Mouse (Mus musculus) intestine, embryonic 14.5 days (tissue): ENCODE results near the gene Pomt1. TPM values are rescaled to one million over a fixed set of nuclear protein-coding genes. Genes with fewer than 3 reads are reported as not detected.

ENCODE experiments used
- ATAC-seq: fragments of 200-750 bp; cut with Nextera tagmentation; replicated peaks from 2 replicates; pipeline ENCODE4 v1.8.0; 2017; ENCODE audit warnings: low read depth, moderate number of reproducible peaks, moderate TSS enrichment, moderate library complexity; ENCODE audit not compliant: low FRiP score, low TSS enrichment
- DNase-seq: peaks from one replicate; pipeline ENCODE4 v3.0.0-alpha.2; 2018; ENCODE audit warnings: low spot score
- H3K27ac ChIP-seq: fragments of 300-500 bp; sonication (generic); 2 replicates; pipeline ENCODE4 v1.5.1; 2014; ENCODE audit warnings: low read depth, mild to moderate bottlenecking, control low read depth
- H3K27me3 ChIP-seq: fragments of 300-500 bp; sonication (generic); replicated peaks from 2 replicates; pipeline ENCODE4 v1.6.1; 2014; ENCODE audit warnings: low read length, control low read depth; ENCODE audit not compliant: control insufficient read depth, insufficient read depth
- H3K36me3 ChIP-seq: fragments of 300-500 bp; sonication (generic); 2 replicates; pipeline ENCODE4 v1.6.1; 2014; ENCODE audit warnings: low read length, control low read depth; ENCODE audit not compliant: control insufficient read depth, insufficient read depth
- H3K4me1 ChIP-seq: fragments of 300-500 bp; sonication (generic); replicated peaks from 2 replicates; pipeline ENCODE4 v1.6.1; 2014; ENCODE audit warnings: low read length, control low read depth, mixed read lengths; ENCODE audit not compliant: control insufficient read depth, insufficient read depth
- H3K4me2 ChIP-seq: fragments of 300-500 bp; sonication (generic); 2 replicates; pipeline ENCODE4 v1.6.1; 2014; ENCODE audit warnings: low read length
- H3K4me3 ChIP-seq: fragments of 300-500 bp; sonication (generic); 2 replicates; pipeline ENCODE4 v1.5.1; 2014; ENCODE audit warnings: low read depth, low read length, control low read depth, mixed read lengths
- H3K9ac ChIP-seq: fragments of 300-500 bp; sonication (generic); 2 replicates; pipeline ENCODE4 v1.6.1; 2014; ENCODE audit warnings: mild to moderate bottlenecking, low read length
- H3K9me3 ChIP-seq: fragments of 300-500 bp; sonication (generic); 2 replicates; pipeline ENCODE4 v1.6.1; 2016; ENCODE audit warnings: low read length, control low read depth; ENCODE audit not compliant: control insufficient read depth
- WGBS: fragments of 180-500 bp; shearing (Covaris S2); extraction: QIAGEN DNeasy Blood & Tissue Kit; methylation state at CpG from one replicate; pipeline ENCODE4 v1.1.7; 2014; 5-methylcytosine and 5-hydroxymethylcytosine counted together
- polyA plus RNA-seq: library from polyadenylated mRNA; unstranded; fragments of >200 nt; fragmentation: Nextera tagmentation; extraction: Ambion mirVana; gene quantifications from 2 replicates; pipeline ENCODE4 v1.2.1, GENCODE M21; 2014

Gene Pomt1
- polyA plus RNA-seq, 1 experiment from 2014 or later: 26.9 TPM

DNA sequence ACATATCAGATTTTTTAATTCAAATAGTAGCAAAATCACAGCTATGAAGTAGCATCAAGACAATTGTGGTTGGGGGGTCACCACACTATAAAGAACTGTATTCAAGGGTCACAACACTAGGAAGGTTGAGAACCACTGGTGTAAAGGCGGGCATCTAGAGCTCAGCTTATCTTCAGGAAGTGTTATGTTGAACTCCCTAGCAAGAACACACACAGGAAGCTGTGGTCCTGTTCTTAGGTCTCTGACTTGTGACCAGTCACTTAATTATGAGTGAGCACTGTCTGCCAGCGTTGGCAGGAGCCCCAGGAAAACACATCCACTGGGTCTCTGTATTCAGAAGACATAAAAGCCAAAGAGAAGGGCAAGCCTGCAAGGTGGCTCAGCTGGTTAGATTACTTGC lies 45.9 kb downstream of the Pomt1 start:
- ATAC-seq (no peak), DNase-seq (no peak)
- H3K27ac ChIP-seq: no peak overlapping the region
- H3K4me3 ChIP-seq: no peak overlapping the region
- H3K4me2 ChIP-seq: no peak overlapping the region
- no peak overlapping the region for H3K9ac ChIP-seq
- WGBS: 91% methylated on average over 2 of the region's 2 CpGs
- H3K27me3 ChIP-seq: no peaks in the 10 kb centered on the region
- H3K9me3 ChIP-seq: no peaks in the 10 kb centered on the region
- H3K4me1 ChIP-seq: no peaks in the 10 kb centered on the region; the same call in 1 of the 2 replicates
- H3K36me3 ChIP-seq: peaks cover 78% of the 10 kb centered on the region

DNA sequence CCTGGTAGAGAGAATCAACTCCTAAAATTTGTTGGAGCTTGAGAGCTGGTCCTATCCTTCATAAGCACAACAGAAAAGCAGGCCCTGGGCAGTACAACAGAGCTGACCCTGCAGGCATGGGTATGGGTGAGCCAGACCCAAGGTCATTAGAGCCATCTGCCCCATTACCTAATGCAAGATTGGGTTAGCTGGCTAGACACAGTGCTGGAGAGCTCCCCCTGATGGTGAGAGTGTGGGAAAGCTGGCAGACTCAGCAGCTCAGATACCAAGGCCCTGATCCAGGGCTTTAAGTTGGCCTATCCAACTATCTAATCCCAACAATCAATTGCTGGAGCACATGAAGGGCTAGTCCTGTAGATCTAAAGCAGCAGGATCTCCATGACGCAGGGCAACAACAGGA lies 46.3 kb downstream of the Pomt1 start:
- Histone ChIP-seq H3K4me2 (no peak overlapping the region), H3K27ac (no peak overlapping the region), H3K9me3 (no peaks in the 10 kb centered on the region), H3K36me3 (peaks cover 76% of the 10 kb centered on the region), H3K9ac (no peak overlapping the region), H3K4me3 (no peak overlapping the region), H3K4me1 (no peaks in the 10 kb centered on the region; the same call in 1 of the 2 replicates), H3K27me3 (no peaks in the 10 kb centered on the region)
- ATAC-seq: no peak
- no peak for DNase-seq
- WGBS: 81% methylated on average over 1 of the region's 1 CpGs

DNA sequence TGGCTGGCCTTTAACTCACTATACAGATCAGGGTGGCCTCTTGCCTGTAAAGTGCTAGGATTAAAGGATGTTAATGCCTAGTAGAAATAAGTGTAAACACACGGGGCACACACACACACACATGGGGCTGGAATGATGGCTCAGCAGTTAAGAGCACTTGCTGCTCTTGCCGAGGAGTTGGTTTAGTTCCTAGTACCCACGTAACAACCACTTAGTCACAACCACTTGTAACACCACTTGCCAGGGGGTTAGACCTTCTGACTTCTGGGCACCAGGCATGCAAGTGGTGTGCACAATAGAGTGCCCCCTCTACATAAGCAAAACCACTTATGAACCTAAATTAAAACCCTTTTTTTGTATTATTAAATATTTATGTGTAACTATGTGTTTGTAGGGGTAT lies 47.6 kb downstream of the Pomt1 start:
- no peak overlapping the region for H3K27ac ChIP-seq
- no peaks in the 10 kb centered on the region for H3K27me3 ChIP-seq
- ATAC-seq: no peak
- H3K4me3 ChIP-seq: no peak overlapping the region
- peaks cover 3% of the 10 kb centered on the region; the same call in 1 of the 2 replicates for H3K4me1 ChIP-seq
- no peak for DNase-seq
- H3K36me3 ChIP-seq: peaks cover 64% of the 10 kb centered on the region
- no peaks in the 10 kb centered on the region for H3K9me3 ChIP-seq
- no peak overlapping the region for H3K4me2 ChIP-seq
- 77% methylated on average over 3 of the region's 3 CpGs for WGBS
- H3K9ac ChIP-seq: no peak overlapping the region

DNA sequence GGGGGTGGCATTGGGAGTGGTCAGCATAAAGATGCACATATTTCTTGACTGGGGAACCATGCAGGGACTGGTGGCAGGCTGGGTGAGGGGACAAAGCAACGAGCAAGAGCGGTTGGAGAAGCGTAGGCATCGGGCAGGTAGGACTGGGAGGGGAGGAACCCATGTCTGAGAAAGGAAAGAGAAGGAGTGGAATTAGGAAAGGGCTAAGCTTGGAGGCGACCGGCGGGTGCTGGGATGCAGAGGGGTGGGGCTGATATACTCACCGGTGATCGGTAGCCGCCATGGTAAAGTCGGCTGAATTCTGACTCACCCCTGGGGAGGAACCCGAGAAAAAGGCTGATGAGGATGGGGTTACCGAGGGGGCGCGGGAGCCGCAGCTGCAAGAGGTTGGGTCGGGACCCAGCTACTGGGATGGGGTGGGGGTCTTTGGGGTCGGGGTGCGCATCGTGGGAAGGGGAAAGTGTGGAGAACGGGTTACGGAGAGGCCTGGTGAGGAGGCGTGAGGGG lies 51.0 kb downstream of the Pomt1 start, which contains the start of gene Golga2:
Gene Golga2 (plus strand): TSS at position 51 of the 507 bp plus-strand sequence.
- peaks cover 36% of the 10 kb centered on the region for H3K36me3 ChIP-seq
- DNase-seq (no peak), ATAC-seq (peak; percentile 34)
- peak within 1 kb of the TSS; percentile 74 for H3K4me3 ChIP-seq
- no peaks in the 10 kb centered on the region for H3K27me3 ChIP-seq
- peak within 1 kb of the TSS; percentile 96 for H3K4me2 ChIP-seq
- no peaks in the 10 kb centered on the region for H3K9me3 ChIP-seq
- 2% methylated on average over 23 of the region's 23 CpGs for WGBS
- H3K4me1 ChIP-seq: peaks cover 7% of the 10 kb centered on the region; the same call in 1 of the 2 replicates
- peak within 1 kb of the TSS; percentile 45 for H3K27ac ChIP-seq
- H3K9ac ChIP-seq: peak within 1 kb of the TSS; percentile 75

DNA sequence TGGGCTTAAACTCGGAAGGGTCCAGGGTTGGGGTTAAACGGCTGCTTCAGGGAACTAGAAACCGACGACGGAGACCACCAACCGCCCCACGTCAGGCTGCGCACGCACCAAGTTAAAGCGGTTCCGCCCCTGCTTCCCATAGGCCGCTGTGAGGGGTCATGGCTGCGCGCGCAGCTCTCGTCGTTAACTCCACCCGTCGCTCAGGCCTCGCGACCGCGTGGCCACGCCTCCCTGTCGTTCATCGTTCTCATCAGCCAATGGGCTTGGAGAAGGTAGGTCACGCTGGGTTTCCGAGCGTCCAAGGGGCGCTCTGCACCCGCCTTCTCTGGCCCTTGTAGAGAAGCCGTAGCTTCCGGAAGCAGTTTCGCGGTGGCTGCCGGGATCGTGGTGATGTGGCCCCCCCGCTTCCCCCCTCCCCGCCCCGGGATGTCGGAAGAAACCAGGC lies 51.6 kb downstream of the Pomt1 start, which contains the start of gene Swi5:
Gene Swi5 (minus strand): TSS at position 153 of the 445 bp plus-strand sequence.
- under 1% methylated on average over 40 of the region's 41 CpGs for WGBS
- ATAC-seq (peak; percentile 99), DNase-seq (peak; percentile 97)

DNA sequence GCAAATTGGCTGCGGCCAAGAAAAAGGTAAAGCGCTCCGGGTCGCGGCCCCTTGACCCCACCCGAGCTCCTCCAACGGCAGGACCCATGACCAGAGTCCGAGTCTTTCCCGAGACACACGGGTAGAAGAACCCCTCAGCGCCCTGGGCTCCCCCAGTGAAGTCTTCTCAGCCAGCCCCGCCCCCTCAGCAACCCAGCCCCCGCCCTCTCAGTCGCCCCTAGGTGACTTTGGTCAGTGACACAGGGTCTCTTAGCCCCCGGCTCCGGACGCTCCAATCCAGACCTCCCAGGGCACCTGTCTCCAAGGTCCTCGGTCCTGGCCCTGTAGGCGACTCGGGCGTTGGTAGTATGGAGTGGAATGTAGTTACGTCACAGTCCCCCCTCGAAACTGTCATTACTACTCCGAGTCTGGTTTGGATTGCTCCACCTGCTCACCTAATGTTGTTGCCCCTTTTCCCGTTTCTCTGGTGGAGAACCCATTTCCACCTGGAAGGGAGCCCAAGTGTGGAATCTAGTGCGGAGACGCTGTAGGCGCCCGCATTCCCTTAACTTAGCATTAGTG lies 52.1 kb downstream of the Pomt1 start:
- Histone ChIP-seq H3K4me1 (peaks cover 7% of the 10 kb centered on the region; the same call in 1 of the 2 replicates), H3K4me3 (peak overlapping the region; percentile 74), H3K36me3 (peaks cover 33% of the 10 kb centered on the region), H3K9ac (peak overlapping the region; percentile 74), H3K4me2 (peak overlapping the region; percentile 96), H3K27ac (peak overlapping the region; percentile 36), H3K9me3 (no peaks in the 10 kb centered on the region), H3K27me3 (no peaks in the 10 kb centered on the region)
- peak; percentile 67 for DNase-seq
- WGBS: 2% methylated on average over 26 of the region's 29 CpGs
- peak; percentile 66 for ATAC-seq

More for the DNA sequence above, 51.6 kb downstream of the Pomt1 start, which contains the start of gene Swi5:
- Histone ChIP-seq H3K36me3 (peaks cover 36% of the 10 kb centered on the region), H3K4me1 (peaks cover 7% of the 10 kb centered on the region; the same call in 1 of the 2 replicates), H3K27ac (peak within 1 kb of the TSS; percentile 45), H3K27me3 (no peaks in the 10 kb centered on the region), H3K9me3 (no peaks in the 10 kb centered on the region), H3K4me2 (peak within 1 kb of the TSS; percentile 96), H3K4me3 (peak within 1 kb of the TSS; percentile 74), H3K9ac (peak within 1 kb of the TSS; percentile 75)

DNA sequence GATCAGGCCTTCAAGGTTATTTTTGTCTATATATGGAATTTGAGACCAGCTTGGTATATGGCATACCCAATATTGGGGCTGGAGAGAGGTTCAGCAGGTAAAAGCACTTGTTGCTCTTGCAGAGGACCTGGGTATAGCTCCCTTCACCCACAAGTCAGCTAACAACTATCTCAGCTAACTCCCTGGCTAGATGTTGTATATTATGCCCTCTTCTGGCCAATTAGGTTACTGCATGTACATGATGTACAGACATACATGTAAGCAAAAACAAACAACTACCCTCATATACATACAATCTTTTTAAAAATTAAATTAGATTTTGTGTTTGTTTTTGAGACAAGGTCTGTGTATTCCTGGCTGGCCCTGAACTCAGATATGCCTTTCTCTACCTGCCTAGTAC lies 53.2 kb downstream of the Pomt1 start:
- Histone ChIP-seq H3K9me3 (no peaks in the 10 kb centered on the region), H3K27ac (no peak overlapping the region), H3K4me1 (peaks cover 7% of the 10 kb centered on the region; the same call in 1 of the 2 replicates), H3K27me3 (no peaks in the 10 kb centered on the region), H3K4me2 (peak overlapping the region; percentile 96), H3K4me3 (no peak overlapping the region), H3K36me3 (peaks cover 27% of the 10 kb centered on the region), H3K9ac (no peak overlapping the region)
- ATAC-seq (no peak), DNase-seq (no peak)

DNA sequence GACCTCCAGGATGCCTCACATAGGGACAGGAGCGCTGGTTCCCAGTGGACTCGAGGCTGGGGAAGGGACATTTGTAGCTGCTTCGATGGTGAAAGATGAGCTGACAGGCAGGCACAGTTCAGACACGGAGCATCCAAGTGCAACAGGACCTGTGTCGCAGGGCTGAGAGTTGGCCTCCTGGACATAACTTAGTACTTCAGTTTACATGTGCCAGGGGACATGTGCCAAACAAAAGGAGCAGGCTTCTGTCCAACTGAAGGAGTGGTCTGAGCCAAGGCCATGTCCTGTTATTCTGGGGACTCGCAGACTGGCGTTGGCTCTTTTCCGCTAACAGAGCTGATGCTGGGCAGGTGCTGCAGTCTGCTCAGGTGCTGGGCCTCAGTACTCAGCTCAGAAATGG lies 58.0 kb downstream of the Pomt1 start:
- H3K9me3 ChIP-seq: no peaks in the 10 kb centered on the region
- no peak overlapping the region for H3K4me2 ChIP-seq
- peaks cover 1% of the 10 kb centered on the region; the same call in 1 of the 2 replicates for H3K4me1 ChIP-seq
- no peak overlapping the region for H3K9ac ChIP-seq
- no peak overlapping the region for H3K27ac ChIP-seq
- DNase-seq (no peak), ATAC-seq (no peak)
- no peaks in the 10 kb centered on the region for H3K27me3 ChIP-seq
- H3K4me3 ChIP-seq: no peak overlapping the region
- WGBS: 89% methylated on average over 8 of the region's 8 CpGs
- peaks cover 50% of the 10 kb centered on the region for H3K36me3 ChIP-seq

DNA sequence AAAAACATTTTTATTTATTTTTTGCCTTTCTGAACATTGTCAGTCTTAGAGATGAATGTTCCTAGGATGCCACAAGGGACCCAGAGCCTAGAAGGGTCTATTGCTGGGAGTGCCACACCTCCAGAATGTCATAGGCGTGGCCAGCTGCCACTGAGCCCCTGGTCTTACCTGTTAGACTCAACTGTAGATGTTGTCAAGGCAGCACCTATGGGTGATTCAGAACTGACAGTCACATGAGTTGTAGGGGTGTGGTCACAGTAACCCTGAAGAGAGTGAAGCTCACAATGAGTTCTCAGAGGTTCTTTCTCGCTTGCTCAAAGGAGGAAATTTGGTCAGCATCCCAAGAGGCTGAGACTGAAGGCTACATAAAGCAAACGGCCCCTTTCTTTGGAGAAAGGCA lies 58.9 kb downstream of the Pomt1 start:
- no peak overlapping the region for H3K4me3 ChIP-seq
- no peak for ATAC-seq
- no peaks in the 10 kb centered on the region for H3K9me3 ChIP-seq
- H3K36me3 ChIP-seq: peaks cover 60% of the 10 kb centered on the region
- no peak overlapping the region for H3K27ac ChIP-seq
- 90% methylated on average over 3 of the region's 3 CpGs for WGBS
- H3K9ac ChIP-seq: no peak overlapping the region
- H3K4me2 ChIP-seq: no peak overlapping the region
- no peaks in the 10 kb centered on the region for H3K27me3 ChIP-seq
- H3K4me1 ChIP-seq: no peaks in the 10 kb centered on the region
- no peak for DNase-seq
